Mouse (Mus musculus): ENCODE results near the gene Lgi1. TPM values are rescaled to one million over a fixed set of nuclear protein-coding genes. Genes with fewer than 3 reads are reported as not detected.
A peak's percentile ranks its signal among the peaks of the same experiment; 100 is the strongest.

Gene Lgi1
- 0.08 and 0.10 TPM in 2 replicates for polyA plus RNA-seq (2012; rRNA removed)

DNA sequence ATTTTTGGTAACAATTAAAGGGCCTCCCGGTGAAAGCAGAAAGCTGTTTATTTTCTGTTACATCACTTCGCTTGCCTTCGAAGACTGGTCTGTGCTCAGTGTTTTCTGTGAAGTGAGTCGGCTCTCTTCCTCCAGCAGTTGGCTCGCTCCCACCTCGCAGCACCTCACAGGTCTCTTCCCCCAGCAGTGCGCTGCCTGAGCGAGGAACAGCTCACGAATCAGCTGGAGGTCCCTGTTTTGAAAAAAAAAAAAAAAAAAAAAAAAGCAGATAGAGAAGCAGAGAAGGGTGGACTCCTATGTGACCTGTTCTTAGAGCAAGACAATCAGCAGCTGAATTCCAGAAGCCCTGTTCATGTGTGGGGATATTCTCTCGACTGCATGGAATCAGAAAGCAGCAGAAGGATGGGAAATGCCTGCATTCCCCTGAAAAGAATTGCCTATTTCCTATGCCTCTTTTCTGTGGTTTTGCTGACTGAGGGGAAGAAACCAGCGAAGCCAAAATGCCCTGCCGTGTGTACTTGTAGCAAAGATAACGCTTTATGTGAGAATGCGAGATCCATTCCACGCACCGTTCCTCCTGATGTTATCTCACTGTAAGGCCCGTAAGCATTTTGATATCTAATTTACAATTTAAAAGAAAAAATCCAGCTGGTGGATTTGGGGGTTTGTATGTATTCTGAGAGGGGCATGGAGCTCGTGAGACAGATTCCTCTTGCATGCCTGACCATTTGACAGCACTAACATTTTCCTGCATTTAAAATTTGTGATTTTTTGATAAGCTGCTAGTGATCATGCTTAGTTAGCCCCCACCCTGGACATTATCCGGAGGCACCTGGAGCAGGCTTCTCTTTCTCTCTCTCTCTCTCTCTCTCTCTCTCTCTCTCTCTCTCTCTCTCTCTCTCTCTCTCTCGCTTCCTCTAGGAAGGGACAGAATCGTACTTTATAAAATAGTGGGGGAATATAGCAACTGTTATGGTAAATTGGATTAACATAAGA, at the start of gene Lgi1:
Lgi1 (plus strand) TSS at position 32 of the 996 bp plus-strand sequence.
- no peak within 1 kb of the TSS for H3K4me3 ChIP-seq (ENCODE audit: control insufficient read depth, low read depth, low read length)

DNA sequence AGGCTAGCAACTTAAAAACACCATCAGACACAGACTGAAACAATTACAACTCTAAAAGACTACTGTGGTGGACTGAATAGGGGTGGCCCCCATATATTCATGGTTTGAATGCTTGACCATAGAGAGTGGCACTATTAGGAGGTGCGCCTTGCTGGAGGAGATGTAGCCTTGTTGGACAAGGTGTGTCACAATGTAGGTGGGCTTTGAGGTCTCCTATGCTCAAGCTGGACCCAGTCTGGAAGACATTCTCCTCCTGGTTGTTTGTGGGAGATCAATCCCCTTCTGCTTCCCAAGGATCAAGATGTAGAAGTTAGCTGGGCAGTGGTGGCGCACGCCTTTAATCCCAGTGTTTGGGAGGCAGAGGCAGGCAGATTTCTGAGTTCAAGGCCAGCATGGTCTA, 46.6 kb upstream of the Lgi1 start:
- Histone ChIP-seq H3K4me3 (ENCODE audit: control insufficient read depth, low read depth, low read length) (no peak overlapping the region), H3K27ac (ENCODE audit: control insufficient read depth, insufficient read depth, low read depth, low read length) (no peak overlapping the region), H3K27me3 (ENCODE audit: control insufficient read depth, insufficient read depth, low read length) (no peaks in the 10 kb centered on the region), H3K36me3 (ENCODE audit: control insufficient read depth, insufficient read depth, low read length) (no peaks in the 10 kb centered on the region; the same call in 1 of the 2 replicates), H3K4me1 (ENCODE audit: control insufficient read depth, insufficient read depth, low read length) (no peaks in the 10 kb centered on the region)
- TF ChIP-seq POLR2A (IDR thresholded peaks at IDR 0.05; ENCODE audit: control insufficient read depth, low read depth, low read length) (no peak), CTCF (IDR thresholded peaks at IDR 0.05; ENCODE audit: control insufficient read depth, insufficient read depth, insufficient replicate concordance, low read depth, low read length) (no peak)

More for the DNA sequence above, at the start of gene Lgi1:
- H3K27me3 ChIP-seq (ENCODE audit: control insufficient read depth, insufficient read depth, low read length), result no peaks in the 10 kb centered on the region
- H3K27ac ChIP-seq (ENCODE audit: control insufficient read depth, insufficient read depth, low read depth, low read length), result no peak within 1 kb of the TSS
- H3K4me1 ChIP-seq (ENCODE audit: control insufficient read depth, insufficient read depth, low read length), result peaks cover 6% of the 10 kb centered on the region
- no peaks in the 10 kb centered on the region for H3K36me3 ChIP-seq (ENCODE audit: control insufficient read depth, insufficient read depth, low read length)
- TF ChIP-seq POLR2A (IDR thresholded peaks at IDR 0.05; ENCODE audit: control insufficient read depth, low read depth, low read length) (no peak), CTCF (IDR thresholded peaks at IDR 0.05; ENCODE audit: control insufficient read depth, insufficient read depth, insufficient replicate concordance, low read depth, low read length) (no peak)

DNA sequence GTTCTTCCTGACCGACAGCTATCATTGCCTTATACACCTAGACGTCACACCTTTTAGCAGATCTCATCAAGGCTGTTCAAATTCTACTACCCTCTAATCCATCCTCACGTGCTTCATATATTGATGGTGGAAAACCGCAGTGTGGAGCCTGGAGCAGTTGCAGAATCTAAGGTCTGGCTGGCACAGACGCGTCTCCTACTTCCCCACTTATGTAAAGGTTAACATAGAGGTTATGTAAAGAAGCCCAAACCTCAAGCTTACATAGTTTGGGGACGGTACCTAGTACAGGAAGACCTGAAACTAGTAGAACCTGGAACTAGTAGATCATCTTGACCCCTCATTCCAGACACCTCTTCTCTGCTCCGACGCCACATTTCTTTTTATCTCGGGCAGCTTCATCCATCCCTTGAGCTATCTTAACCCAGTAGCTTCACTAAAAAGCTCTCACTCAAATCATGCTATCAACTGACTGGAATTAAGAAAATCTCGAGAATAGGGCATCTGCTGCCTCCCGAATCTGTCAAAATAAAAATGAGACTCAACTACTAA, 40.9 kb upstream of the Lgi1 start:
- H3K27me3 ChIP-seq (ENCODE audit: control insufficient read depth, insufficient read depth, low read length), result no peaks in the 10 kb centered on the region
- H3K4me3 ChIP-seq (ENCODE audit: control insufficient read depth, low read depth, low read length), result peak overlapping the region; percentile 99
- H3K36me3 ChIP-seq (ENCODE audit: control insufficient read depth, insufficient read depth, low read length), result no peaks in the 10 kb centered on the region; the same call in 1 of the 2 replicates
- TF ChIP-seq POLR2A (IDR thresholded peaks at IDR 0.05; ENCODE audit: control insufficient read depth, low read depth, low read length) (no peak), CTCF (IDR thresholded peaks at IDR 0.05; ENCODE audit: control insufficient read depth, insufficient read depth, insufficient replicate concordance, low read depth, low read length) (no peak)
- H3K4me1 ChIP-seq (ENCODE audit: control insufficient read depth, insufficient read depth, low read length), result no peaks in the 10 kb centered on the region; the same call in 1 of the 2 replicates
- peak overlapping the region; percentile 91 for H3K27ac ChIP-seq (ENCODE audit: control insufficient read depth, insufficient read depth, low read depth, low read length)

DNA sequence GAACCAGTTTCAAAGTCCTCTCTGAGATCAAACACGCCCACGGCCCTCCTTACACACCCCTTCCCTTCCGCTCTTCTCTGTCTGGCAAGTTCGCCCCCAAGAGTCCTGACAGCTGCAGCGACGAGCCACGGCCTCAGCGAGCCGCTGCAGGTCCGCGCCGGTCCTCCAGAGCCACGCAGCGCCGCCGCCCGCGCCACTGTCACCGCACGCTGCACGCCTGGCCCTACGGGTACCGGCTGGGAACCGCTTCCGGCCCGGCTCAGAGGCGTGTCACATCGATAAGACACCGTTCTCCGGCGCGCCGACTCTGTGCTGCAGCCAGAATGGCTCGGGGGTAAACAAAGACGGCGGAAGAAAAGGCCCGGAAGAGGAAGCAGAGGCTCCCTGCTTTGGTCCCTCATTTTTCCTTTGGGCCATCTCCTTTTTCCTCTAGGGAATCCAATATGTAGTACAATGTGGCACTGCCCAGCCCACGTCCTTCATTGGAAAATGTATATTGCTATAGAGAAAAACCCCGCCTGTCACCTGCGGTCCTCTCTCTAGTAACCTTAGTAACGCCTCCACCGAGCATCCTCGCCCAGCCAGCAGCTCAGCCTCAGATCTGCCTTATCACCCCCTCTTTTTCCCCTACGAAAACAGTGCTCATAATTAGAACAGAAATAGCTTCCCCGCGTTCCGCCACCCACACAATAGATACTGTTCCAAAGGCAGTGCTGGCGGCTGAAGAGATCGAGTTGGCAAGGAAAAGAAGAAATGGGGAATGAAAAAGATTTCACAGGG, 40.2 kb upstream of the Lgi1 start, which contains the start of gene Fra10ac1:
Fra10ac1 (minus strand) TSS at position 252 of the 780 bp plus-strand sequence.
- H3K4me3 ChIP-seq (ENCODE audit: control insufficient read depth, low read depth, low read length), result peak within 1 kb of the TSS; percentile 99
- H3K36me3 ChIP-seq (ENCODE audit: control insufficient read depth, insufficient read depth, low read length), result no peaks in the 10 kb centered on the region; the same call in 1 of the 2 replicates
- peak within 1 kb of the TSS; percentile 91 for H3K27ac ChIP-seq (ENCODE audit: control insufficient read depth, insufficient read depth, low read depth, low read length)
- H3K27me3 ChIP-seq (ENCODE audit: control insufficient read depth, insufficient read depth, low read length), result no peaks in the 10 kb centered on the region
- peak; percentile 65 for TF ChIP-seq POLR2A (IDR thresholded peaks at IDR 0.05; ENCODE audit: control insufficient read depth, low read depth, low read length)
- 0 out of 2 replicates have a peak, but pooled peaks have one; percentile 11 for TF ChIP-seq CTCF (IDR thresholded peaks at IDR 0.05; ENCODE audit: control insufficient read depth, insufficient read depth, insufficient replicate concordance, low read depth, low read length)
- no peaks in the 10 kb centered on the region; the same call in 1 of the 2 replicates for H3K4me1 ChIP-seq (ENCODE audit: control insufficient read depth, insufficient read depth, low read length)

DNA sequence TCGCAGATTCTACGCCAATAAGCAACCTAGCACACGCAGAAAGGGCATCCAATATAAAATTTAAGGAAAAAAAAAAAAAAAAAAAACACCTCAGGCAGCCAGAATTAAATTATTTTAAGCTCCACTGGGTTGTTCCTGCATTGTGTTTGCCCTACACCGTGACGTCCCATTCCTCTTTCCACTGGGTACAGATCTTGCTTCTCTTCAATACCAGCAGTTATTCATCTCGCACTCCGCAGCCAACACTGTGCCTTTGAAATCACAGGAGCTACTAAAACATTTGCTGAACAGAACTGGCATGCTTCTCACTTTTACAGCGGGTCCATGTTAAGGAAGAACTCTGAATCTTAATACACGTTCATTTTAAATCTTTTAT, 39.7 kb upstream of the Lgi1 start:
- H3K4me1 ChIP-seq (ENCODE audit: control insufficient read depth, insufficient read depth, low read length), result no peaks in the 10 kb centered on the region; the same call in 1 of the 2 replicates
- TF ChIP-seq CTCF (IDR thresholded peaks at IDR 0.05; ENCODE audit: control insufficient read depth, insufficient read depth, insufficient replicate concordance, low read depth, low read length) (no peak), POLR2A (IDR thresholded peaks at IDR 0.05; ENCODE audit: control insufficient read depth, low read depth, low read length) (no peak)
- no peaks in the 10 kb centered on the region for H3K27me3 ChIP-seq (ENCODE audit: control insufficient read depth, insufficient read depth, low read length)
- H3K4me3 ChIP-seq (ENCODE audit: control insufficient read depth, low read depth, low read length), result peak overlapping the region; percentile 99
- no peaks in the 10 kb centered on the region; the same call in 1 of the 2 replicates for H3K36me3 ChIP-seq (ENCODE audit: control insufficient read depth, insufficient read depth, low read length)
- peak overlapping the region; percentile 73 for H3K27ac ChIP-seq (ENCODE audit: control insufficient read depth, insufficient read depth, low read depth, low read length)

DNA sequence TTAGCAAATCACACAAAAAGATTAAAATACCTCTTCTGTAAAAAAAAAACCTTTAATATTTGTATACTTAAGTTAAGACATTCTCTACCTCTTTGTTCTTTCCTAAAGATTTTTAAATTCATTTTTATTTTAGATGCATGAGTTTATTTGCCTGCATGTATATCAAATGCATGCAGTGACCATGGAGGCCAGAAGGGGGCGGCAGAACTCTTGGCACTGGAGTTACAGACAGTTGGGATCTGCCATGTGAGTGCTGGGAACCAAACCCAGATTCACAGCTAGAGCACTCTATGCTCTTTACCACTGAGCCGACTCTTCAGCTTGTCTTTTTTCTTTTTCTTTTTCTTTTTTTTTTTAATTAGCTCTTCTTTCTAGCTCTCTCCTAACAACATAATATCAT, 35.6 kb upstream of the Lgi1 start:
- H3K36me3 ChIP-seq (ENCODE audit: control insufficient read depth, insufficient read depth, low read length), result no peaks in the 10 kb centered on the region
- no peaks in the 10 kb centered on the region for H3K27me3 ChIP-seq (ENCODE audit: control insufficient read depth, insufficient read depth, low read length)
- no peak overlapping the region for H3K27ac ChIP-seq (ENCODE audit: control insufficient read depth, insufficient read depth, low read depth, low read length)
- H3K4me1 ChIP-seq (ENCODE audit: control insufficient read depth, insufficient read depth, low read length), result no peaks in the 10 kb centered on the region; the same call in 1 of the 2 replicates
- H3K4me3 ChIP-seq (ENCODE audit: control insufficient read depth, low read depth, low read length), result no peak overlapping the region
- TF ChIP-seq POLR2A (IDR thresholded peaks at IDR 0.05; ENCODE audit: control insufficient read depth, low read depth, low read length) (no peak), CTCF (IDR thresholded peaks at IDR 0.05; ENCODE audit: control insufficient read depth, insufficient read depth, insufficient replicate concordance, low read depth, low read length) (peak; percentile 71; the same call in 1 of the 2 replicates)

Measured in testis, adult 2 months (tissue).